Mouse (Mus musculus) CD4-positive helper T cell, adult 2 months (primary cell): ENCODE results near the gene Hs2st1.
A peak's percentile ranks its signal among the peaks of the same experiment; 100 is the strongest.

Experiments
- DNase-seq: peaks from one replicate; pipeline ENCODE4 v3.0.0-alpha.2; 2012; ENCODE audit warnings: low read depth, missing footprints, low spot score

Hs2st1 gene

GRCm38 (mm10) chr3:144570047-144570815 is at the start of gene Hs2st1, which contains the start of gene Selenof:
Gene Hs2st1, minus strand, starts transcription at chr3:144570181.
Gene Selenof, plus strand, starts transcription at chr3:144570304.
- DNase-seq, result peak; percentile 100

DNA sequence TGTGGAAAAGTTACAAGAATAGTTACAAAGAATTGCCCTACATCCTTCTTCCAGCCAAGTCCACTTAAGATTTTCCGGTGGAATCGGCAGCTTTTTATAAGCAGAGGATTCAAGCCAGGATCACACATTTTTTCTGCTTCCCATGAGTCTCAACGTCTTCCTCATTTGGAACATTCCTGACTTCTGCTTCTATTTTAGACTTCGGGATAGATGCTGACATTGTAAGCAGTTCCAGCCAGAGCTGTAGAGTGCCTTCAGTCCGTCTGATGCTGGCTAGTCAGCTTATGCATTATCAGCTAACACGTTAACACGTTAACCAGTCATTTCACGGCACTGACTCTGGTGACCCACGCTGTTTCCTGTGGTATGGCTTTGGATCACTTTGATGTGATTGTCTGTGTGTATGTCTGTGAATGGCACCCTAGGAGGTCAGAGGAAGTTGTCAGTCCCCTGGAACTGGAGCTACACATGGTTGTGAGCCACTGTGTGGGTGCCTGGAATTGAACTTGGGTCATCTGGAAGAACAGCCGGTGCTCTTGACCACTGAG is 47.7 kb upstream of the Hs2st1 start:
- peak; percentile 10 for DNase-seq

- peak; percentile 55 for DNase-seq
Measured at GRCm38 (mm10) chr3:144616654-144617425, 46.9 kb upstream of the Hs2st1 start.

GRCm38 (mm10) chr3:144615459-144615858 is 45.5 kb upstream of the Hs2st1 start:
- DNase-seq, result no peak

DNA sequence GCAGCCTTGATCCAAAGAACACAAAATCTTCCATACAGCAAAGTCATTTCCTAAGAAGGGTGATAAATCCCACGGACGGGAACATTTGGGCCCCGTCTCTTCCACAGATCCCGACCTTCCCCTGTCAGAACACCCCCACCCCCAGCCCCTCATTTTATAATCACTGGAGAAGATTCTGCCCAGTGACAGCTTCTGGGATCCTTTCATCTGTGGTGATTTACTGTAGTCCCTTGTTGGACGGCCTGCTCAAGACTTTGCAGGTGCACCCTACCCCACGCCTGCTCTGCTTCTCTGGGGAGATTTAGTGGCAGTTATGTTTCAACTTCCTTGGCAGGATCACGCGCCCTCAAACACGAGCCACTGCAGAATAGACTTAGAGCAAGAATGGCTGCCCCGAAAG is 44.7 kb upstream of the Hs2st1 start:
- no peak for DNase-seq

GRCm38 (mm10) chr3:144614277-144614676 is 44.3 kb upstream of the Hs2st1 start:
- no peak for DNase-seq

DNA sequence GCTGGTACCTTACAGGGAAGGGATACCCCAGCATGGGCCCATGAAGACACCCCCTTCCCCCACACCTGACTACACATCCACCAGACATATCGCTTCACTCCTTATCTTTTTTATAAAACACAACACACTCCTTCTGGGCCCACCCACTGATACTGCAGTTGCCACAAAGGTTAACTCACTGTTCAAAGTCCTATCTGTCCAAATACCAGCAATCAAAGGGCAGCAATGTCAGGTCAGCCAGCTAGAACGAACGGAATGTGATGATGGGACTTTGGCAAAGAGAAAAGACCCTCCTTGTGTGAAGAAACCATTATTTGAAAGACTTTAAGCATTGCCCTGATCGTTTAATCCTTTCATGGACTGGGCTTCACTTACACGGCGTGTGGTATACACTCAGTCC is 42.4 kb upstream of the Hs2st1 start:
- DNase-seq, result no peak

DNA sequence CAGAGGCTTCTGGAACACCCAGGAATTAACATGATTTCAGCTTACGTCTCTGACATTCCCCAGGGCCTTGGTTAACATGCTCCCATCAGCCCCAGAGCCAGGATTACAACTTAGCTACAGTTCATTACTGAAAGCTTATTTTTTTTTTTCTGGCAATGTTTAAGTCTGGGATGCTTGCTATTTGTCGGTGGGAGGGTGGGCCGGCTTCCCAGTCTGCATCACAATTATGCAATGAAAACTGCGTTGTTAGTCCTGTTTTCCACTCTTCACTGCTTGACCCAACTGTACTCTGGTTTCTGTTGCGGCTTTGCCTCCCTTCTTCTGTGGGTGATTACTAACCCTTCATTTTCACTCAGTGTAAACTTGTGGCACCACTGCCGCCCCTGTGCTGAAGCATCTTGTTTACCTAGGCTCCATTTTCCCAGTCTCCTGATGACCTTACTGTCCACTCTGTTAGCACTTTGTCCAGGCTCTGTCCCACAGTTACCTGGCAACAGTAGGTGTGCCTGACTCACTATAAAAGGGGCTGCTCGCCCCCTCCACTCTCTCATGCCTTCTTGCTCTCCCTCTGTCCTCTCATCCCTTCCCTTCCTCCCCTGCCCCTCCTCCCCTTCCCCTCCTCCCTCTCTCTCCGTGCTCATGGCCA is 41.8 kb upstream of the Hs2st1 start:
- no peak for DNase-seq

DNA sequence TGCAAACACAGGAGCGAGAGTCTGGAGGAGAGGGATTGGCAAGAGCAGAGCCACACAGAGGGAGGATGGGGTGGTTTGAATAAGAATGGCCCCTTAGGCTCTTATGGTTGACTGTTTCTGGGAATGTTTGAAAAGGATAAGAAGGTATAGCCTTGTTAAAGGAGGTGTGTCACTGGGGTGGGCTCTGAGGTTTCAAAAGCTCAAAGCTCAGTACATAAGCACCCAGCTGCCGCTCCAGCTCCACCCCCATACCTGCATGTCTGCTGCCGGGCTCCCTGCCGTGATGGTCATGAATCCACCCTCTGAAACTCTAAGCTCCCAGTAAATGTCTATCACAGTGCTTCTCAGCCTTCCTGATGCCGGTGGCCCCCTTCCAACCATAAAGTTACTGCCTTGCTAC is 40.8 kb upstream of the Hs2st1 start:
- DNase-seq, result no peak

GRCm38 (mm10) chr3:144608090-144608489 is 38.1 kb upstream of the Hs2st1 start:
- no peak for DNase-seq

DNA sequence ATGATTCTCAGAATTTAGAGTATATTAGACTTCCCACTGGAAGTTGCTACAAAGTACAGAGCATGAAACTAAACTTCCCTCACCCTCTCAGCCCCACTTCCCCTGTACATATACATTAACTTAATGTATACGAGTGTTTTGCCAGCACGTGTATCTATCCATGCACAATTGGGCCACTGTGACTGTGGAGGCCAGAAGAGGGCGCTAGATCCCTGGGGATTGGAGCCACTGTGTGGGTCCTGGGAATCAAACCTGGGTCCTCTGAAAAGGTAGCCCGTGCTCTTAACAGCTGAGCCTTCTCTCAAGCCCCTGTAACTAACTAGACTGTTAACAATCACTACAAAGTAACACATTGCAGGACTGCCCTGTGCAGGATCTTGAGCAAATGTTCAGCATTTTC is 36.5 kb upstream of the Hs2st1 start:
- DNase-seq, result no peak

GRCm38 (mm10) chr3:144605811-144606210 is 35.8 kb upstream of the Hs2st1 start:
- peak; percentile 57 for DNase-seq

DNA sequence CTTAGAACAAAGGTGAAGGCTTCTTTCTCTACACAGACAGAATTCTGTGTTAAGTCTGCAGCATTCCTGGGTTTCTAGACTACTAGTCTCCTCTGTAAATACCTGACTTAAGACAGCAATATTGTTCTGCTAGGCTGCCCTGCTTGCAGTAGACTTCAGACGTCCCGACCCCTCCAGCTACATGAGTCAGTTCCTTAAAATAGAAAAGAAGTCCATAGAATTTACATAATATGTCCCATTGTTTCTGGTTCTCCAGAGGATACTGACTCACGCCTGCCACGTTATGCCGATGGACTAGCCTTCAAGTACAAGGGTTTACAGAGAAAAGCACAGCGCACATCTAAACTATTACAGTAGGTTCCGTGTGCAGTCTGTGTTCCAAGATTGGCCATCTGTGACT is 34.2 kb upstream of the Hs2st1 start:
- DNase-seq, result no peak

DNA sequence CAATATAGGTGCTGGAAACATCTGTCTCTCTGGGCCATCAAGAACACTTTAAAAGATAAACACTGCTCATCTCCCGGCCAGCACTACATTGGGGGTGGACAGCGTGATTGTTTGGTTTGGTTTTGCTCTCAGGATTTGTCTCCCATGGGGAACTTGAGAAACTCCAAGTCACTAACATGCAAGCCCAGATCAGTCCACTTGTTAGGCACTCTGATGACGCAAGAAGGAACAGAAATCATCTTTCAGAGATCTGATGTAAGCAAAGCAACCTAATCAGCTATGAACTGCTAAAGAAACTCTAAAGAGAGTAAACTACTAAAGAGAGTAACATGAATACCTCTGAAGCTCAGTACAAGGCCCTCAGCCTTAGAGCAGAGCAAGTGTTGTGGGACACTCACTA is 33.6 kb upstream of the Hs2st1 start:
- DNase-seq, result no peak

- DNase-seq, result no peak
Measured at GRCm38 (mm10) chr3:144602819-144603218, 32.8 kb upstream of the Hs2st1 start.

DNA sequence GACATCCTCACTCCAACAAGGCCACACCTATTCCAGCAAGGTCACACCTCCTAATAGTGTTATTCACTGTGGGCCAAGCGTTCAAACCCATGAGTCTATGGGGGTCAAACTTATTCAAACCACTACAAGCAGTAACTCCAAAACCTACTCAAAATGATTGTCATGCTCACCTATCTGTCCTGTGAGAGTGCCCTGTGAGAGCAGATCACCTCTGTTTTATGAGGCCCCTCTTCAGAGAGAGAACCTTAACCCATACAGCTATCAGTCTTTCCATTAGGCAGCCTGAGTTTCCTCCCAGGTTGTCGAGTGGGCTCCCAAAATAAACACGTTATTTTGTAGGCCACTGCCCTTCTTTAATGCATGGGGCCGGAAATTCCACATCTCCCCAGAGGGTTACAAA is 32.4 kb upstream of the Hs2st1 start:
- no peak for DNase-seq

DNA sequence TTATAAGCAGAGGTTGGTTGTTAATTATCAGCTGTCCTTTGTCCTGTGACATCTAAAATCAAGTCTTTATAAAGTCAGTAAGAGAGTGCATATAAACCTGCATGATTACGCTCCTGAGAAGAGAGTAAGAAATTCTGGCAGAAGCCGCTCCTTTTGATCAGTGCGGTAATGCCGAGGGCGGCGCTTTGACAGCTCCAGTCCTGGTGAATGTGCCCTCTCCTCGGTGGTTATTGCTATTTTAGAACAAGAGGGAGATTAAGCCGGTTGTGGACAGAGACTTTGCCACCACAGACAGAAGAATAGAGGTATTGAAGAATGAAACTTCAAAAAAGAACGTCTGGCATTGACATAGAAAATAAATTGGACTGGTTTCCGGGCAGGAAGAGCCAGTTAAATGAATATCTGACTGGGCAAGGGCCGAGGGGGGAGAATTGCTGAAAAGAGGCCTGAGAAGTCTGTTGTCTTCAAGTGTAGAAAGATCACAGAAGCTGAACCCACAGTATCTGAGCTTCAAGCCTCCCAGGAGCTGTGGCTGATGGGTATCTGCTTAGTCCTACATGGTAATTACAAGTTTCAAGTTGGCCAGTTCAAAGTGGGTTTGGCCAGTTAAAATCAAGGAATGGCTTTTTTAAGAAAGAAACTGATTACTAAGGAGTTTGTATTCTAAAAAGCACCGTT is 27.9 kb upstream of the Hs2st1 start:
- DNase-seq, result no peak

GRCm38 (mm10) chr3:144597121-144597520 is 27.1 kb upstream of the Hs2st1 start:
- no peak for DNase-seq

- no peak for DNase-seq
Measured at GRCm38 (mm10) chr3:144592992-144593785, 23.2 kb upstream of the Hs2st1 start.

DNA sequence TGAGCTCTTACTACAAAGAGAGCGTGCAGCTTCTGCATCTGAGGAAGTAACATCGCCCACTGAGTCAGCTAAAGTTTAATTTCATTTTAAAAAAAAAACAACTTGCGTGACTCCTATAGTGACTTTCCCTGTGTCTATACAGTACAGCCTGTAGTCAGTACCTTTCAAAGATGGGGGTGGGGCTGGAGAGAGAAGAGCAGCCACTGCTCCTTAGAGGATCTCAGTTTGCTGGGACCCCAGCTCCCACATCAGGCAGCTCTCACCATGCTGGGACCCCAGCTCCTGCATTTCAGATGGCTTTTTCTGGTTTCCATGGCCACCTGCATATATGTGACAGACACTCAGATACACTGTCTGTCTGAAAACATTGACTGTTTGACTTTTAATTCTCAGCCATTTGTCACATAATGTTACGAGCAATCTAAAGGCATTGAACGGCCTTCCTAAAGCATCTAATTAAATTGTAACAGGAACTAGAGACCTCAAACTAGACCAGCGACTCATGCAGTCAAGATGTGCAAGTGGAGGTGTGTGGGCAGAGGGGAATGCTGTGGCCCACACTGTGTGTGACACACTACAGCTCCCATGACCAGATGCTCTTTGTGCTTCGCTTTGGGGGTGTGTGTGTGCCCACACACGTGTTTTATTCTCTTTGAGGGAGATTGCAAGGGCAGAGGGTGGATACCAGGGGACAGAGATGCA is 19.4 kb upstream of the Hs2st1 start:
- no peak for DNase-seq
